Comparison of ENCODE assay signal across 10 mouse cellular contexts in genomic region chr10:42562272-42562671, GRCm38 (mm10). TPM values are rescaled to one million over a fixed set of nuclear protein-coding genes. Genes with fewer than 3 reads are reported as not detected.
DNase-seq lines count a peak whose midpoint lies in the region; ATAC-seq lines count a peak whose summit lies in the region.
"Had no signal": no experiment of that assay in that cellular context is flagged by ENCODE, and none has a peak within 500 bp of the region (broad histone marks: within the 10 kb centered on the region; RNA-seq: fewer than 3 reads in every experiment).

No protein-coding gene starts in this region.

- H3K4me1 ChIP-seq in kidney, embryonic 16.5 days (ENCODE audit: insufficient read depth, low read length): no peaks in the 10 kb centered on the region
- H3K4me1 ChIP-seq in limb, embryonic 13.5 days: no peaks in the 10 kb centered on the region

- H3K9ac ChIP-seq in kidney, embryonic 16.5 days (replicated peaks; ENCODE audit: low read length): no peak overlapping the region
- no peak overlapping the region for H3K9ac ChIP-seq in limb, embryonic 13.5 days
- H3K9ac ChIP-seq: limb, embryonic 15.5 days had no signal

- no peaks in the 10 kb centered on the region for H3K9me3 ChIP-seq in kidney, embryonic 16.5 days (ENCODE audit: low read length)
- H3K9me3 ChIP-seq in limb, embryonic 13.5 days: no peaks in the 10 kb centered on the region
- H3K9me3 ChIP-seq: limb, embryonic 15.5 days had no signal

- H3K36me3 ChIP-seq in kidney, embryonic 16.5 days (ENCODE audit: insufficient read depth, low read length): no peaks in the 10 kb centered on the region
- H3K36me3 ChIP-seq in limb, embryonic 13.5 days: no peaks in the 10 kb centered on the region
- H3K36me3 ChIP-seq: limb, embryonic 15.5 days had no signal

- DNase-seq in kidney, adult 11 months: no peak
- DNase-seq in c-Kit-positive CD71-positive TER-119-positive erythroid progenitor cells, embryonic 14.5 days (ENCODE audit: low spot score): peak; percentile 40
- peak; percentile 38 for DNase-seq in ovary, postnatal 36 days (ENCODE audit: low spot score)
- DNase-seq in spleen, adult 12 weeks (ENCODE audit: low spot score): no peak
- DNase-seq in thymus, postnatal 0 days (ENCODE audit: low spot score): no peak
- no peak for DNase-seq in urinary bladder, postnatal 10 days (ENCODE audit: low spot score)

- no peak overlapping the region for H3K27ac ChIP-seq in kidney, embryonic 16.5 days (ENCODE audit: low read length)
- H3K27ac ChIP-seq in limb, embryonic 13.5 days: no peak overlapping the region
- H3K27ac ChIP-seq: limb, embryonic 15.5 days had no signal

- peak; percentile 54; the same call in 1 of the 2 replicates for ATAC-seq in kidney, embryonic 16.5 days (ENCODE audit: low FRiP score, low TSS enrichment)
- ATAC-seq in limb, embryonic 13.5 days (ENCODE audit: low FRiP score, low read depth): peak; percentile 36; the same call in 1 of the 2 replicates

- peaks cover 43% of the 10 kb centered on the region for H3K27me3 ChIP-seq in kidney, embryonic 16.5 days (ENCODE audit: insufficient read depth, low read length)
- H3K27me3 ChIP-seq in limb, embryonic 13.5 days: peaks cover 42% of the 10 kb centered on the region

- H3K4me3 ChIP-seq in kidney, embryonic 16.5 days (ENCODE audit: low read length): no peak overlapping the region
- H3K4me3 ChIP-seq in limb, embryonic 13.5 days: no peak overlapping the region
- H3K4me3 ChIP-seq: erythroblast, embryonic 14.5 days; limb, embryonic 15.5 days had no signal

- no peak overlapping the region for H3K4me2 ChIP-seq in kidney, embryonic 16.5 days (replicated peaks; ENCODE audit: low read depth, low read length)
- H3K4me2 ChIP-seq in limb, embryonic 13.5 days (replicated peaks): 0 out of 2 replicates have a peak overlapping the region, but pooled peaks have one; percentile 19
- H3K4me2 ChIP-seq: limb, embryonic 15.5 days had no signal

- 2% methylated on average over 12 of the region's 12 CpGs for WGBS in kidney, embryonic 16.5 days
- WGBS in limb, embryonic 13.5 days: under 1% methylated on average over 12 of the region's 12 CpGs

RNA-seq across cellular contexts. Expression of gene Nr2e1, which starts 21.2 kb away (rescaled TPM):
- 0.14 TPM in 1 of 2 replicates, not detected in the other for polyA plus RNA-seq in kidney, embryonic 16.5 days (2015; fragmentation: Nextera tagmentation; extraction: Ambion mirVana)
- polyA plus RNA-seq in limb, embryonic 13.5 days (2015; fragmentation: Nextera tagmentation; extraction: Ambion mirVana): 0.18 TPM in 1 of 2 replicates, not detected in the other
- polyA plus RNA-seq in thymus, postnatal 0 days (2015; fragmentation: Nextera tagmentation; extraction: Ambion mirVana): 0.10 TPM in 1 of 2 replicates, not detected in the other
- polyA plus RNA-seq: erythroblast, embryonic 14.5 days; limb, embryonic 15.5 days had no signal

RNA-seq across cellular contexts. Expression of gene Ostm1, which starts 21.4 kb away (rescaled TPM):
- polyA plus RNA-seq in kidney, embryonic 16.5 days (2015; fragmentation: Nextera tagmentation; extraction: Ambion mirVana): 18.2 and 18.5 TPM in 2 replicates
- polyA plus RNA-seq in limb, embryonic 13.5 days (2015; fragmentation: Nextera tagmentation; extraction: Ambion mirVana): 7.3 and 7.6 TPM in 2 replicates
- 95.3 and 102 TPM in 2 replicates for polyA plus RNA-seq in thymus, postnatal 0 days (2015; fragmentation: Nextera tagmentation; extraction: Ambion mirVana)

Comparison
In these comparisons a context has a peak if more than half of its experiments do, and no peak if none do; other contexts are left out.
1. DNase-seq: peak in c-Kit-positive CD71-positive TER-119-positive erythroid progenitor cells, embryonic 14.5 days (single experiment) and ovary, postnatal 36 days (single experiment); none in kidney, adult 11 months (single experiment), spleen, adult 12 weeks (single experiment), thymus, postnatal 0 days (single experiment) and urinary bladder, postnatal 10 days (single experiment).